16 mouse cellular contexts compared by ENCODE assay signal in genomic region chr16:95929700-95930435, GRCm38 (mm10).
DNase-seq lines count a peak whose midpoint lies in the region; ATAC-seq and TF ChIP-seq lines count a peak whose summit lies in the region.
"Had no signal": no experiment of that assay in that cellular context is flagged by ENCODE, and none has a peak within 500 bp of the region (broad histone marks: within the 10 kb centered on the region; RNA-seq: fewer than 3 reads in every experiment).

No protein-coding gene starts in this region.

- H3K9ac ChIP-seq in intestine, embryonic 15.5 days: no peak overlapping the region
- no peak overlapping the region for H3K9ac ChIP-seq in intestine, postnatal 0 days (ENCODE audit: low read depth, low read length)
- no peak overlapping the region for H3K9ac ChIP-seq in intestine, embryonic 16.5 days (ENCODE audit: low read depth, low read length)
- H3K9ac ChIP-seq in stomach, postnatal 0 days (ENCODE audit: low read length): no peak overlapping the region
- H3K9ac ChIP-seq: hindbrain, embryonic 15.5 days; limb, embryonic 15.5 days; neural tube, embryonic 12.5 days had no signal

- H3K27ac ChIP-seq in intestine, embryonic 15.5 days: peak overlapping the region; percentile 82
- no peak overlapping the region for H3K27ac ChIP-seq in intestine, postnatal 0 days (ENCODE audit: low read depth, low read length)
- H3K27ac ChIP-seq in intestine, embryonic 16.5 days (ENCODE audit: low read length): peak overlapping the region; percentile 60; the same call in 1 of the 2 replicates
- peak overlapping the region; percentile 77; the same call in 1 of the 2 replicates for H3K27ac ChIP-seq in stomach, postnatal 0 days (replicated peaks)
- H3K27ac ChIP-seq: hindbrain, embryonic 15.5 days; limb, embryonic 15.5 days; neural tube, embryonic 12.5 days had no signal

- 65% methylated on average over 14 of the region's 14 CpGs for WGBS in intestine, embryonic 15.5 days
- WGBS in intestine, postnatal 0 days: 69% methylated on average over 14 of the region's 14 CpGs
- 63% methylated on average over 14 of the region's 14 CpGs for WGBS in intestine, embryonic 16.5 days
- WGBS in stomach, postnatal 0 days: 65% methylated on average over 14 of the region's 14 CpGs

- H3K4me1 ChIP-seq in intestine, embryonic 15.5 days (replicated peaks): peaks cover 14% of the 10 kb centered on the region
- H3K4me1 ChIP-seq in intestine, postnatal 0 days (replicated peaks; ENCODE audit: control insufficient read depth, insufficient read depth, low read length): peaks cover 19% of the 10 kb centered on the region; the same call in 1 of the 2 replicates
- peaks cover 17% of the 10 kb centered on the region for H3K4me1 ChIP-seq in intestine, embryonic 16.5 days (ENCODE audit: control insufficient read depth, insufficient read depth, low read length)
- no peaks in the 10 kb centered on the region; the same call in 1 of the 2 replicates for H3K4me1 ChIP-seq in stomach, postnatal 0 days (replicated peaks; ENCODE audit: control insufficient read depth, insufficient read depth)
- H3K4me1 ChIP-seq: hindbrain, embryonic 15.5 days; neural tube, embryonic 12.5 days had no signal

- DNase-seq in stomach, postnatal 0 days (ENCODE audit: low spot score): no peak
- no peak for DNase-seq in urinary bladder, postnatal 36 days (ENCODE audit: low spot score in 2 of 2)
- DNase-seq: adrenal gland, adult 2 months; cerebellum, adult 9-10 months; gastrocnemius, postnatal 10 days; spleen, adult 18-20 months had no signal

- H3K4me3 ChIP-seq in intestine, embryonic 15.5 days (replicated peaks): no peak overlapping the region
- H3K4me3 ChIP-seq in intestine, postnatal 0 days (ENCODE audit: low read depth, low read length): no peak overlapping the region
- no peak overlapping the region for H3K4me3 ChIP-seq in intestine, embryonic 16.5 days (ENCODE audit: low read length)
- no peak overlapping the region for H3K4me3 ChIP-seq in stomach, postnatal 0 days (ENCODE audit: low read depth, low read length)
- H3K4me3 ChIP-seq: erythroblast, embryonic 14.5 days; hindbrain, embryonic 15.5 days; limb, embryonic 15.5 days; neural tube, embryonic 12.5 days had no signal

- no peaks in the 10 kb centered on the region for H3K9me3 ChIP-seq in intestine, embryonic 15.5 days
- H3K9me3 ChIP-seq in intestine, postnatal 0 days (ENCODE audit: control insufficient read depth): no peaks in the 10 kb centered on the region
- H3K9me3 ChIP-seq in intestine, embryonic 16.5 days (ENCODE audit: control insufficient read depth, low read length): no peaks in the 10 kb centered on the region
- H3K9me3 ChIP-seq in stomach, postnatal 0 days (ENCODE audit: control insufficient read depth, low read length): no peaks in the 10 kb centered on the region
- H3K9me3 ChIP-seq: hindbrain, embryonic 15.5 days; limb, embryonic 15.5 days; neural tube, embryonic 12.5 days had no signal

- no peak for TF ChIP-seq EP300 in stomach, postnatal 0 days (optimal IDR thresholded peaks at IDR 0.05)

- no peak overlapping the region for H3K4me2 ChIP-seq in intestine, embryonic 15.5 days (replicated peaks)
- H3K4me2 ChIP-seq in intestine, postnatal 0 days (replicated peaks; ENCODE audit: low read depth): no peak overlapping the region
- no peak overlapping the region for H3K4me2 ChIP-seq in intestine, embryonic 16.5 days (ENCODE audit: low read depth, low read length)
- H3K4me2 ChIP-seq in stomach, postnatal 0 days (replicated peaks; ENCODE audit: low read depth): no peak overlapping the region
- H3K4me2 ChIP-seq: hindbrain, embryonic 15.5 days; limb, embryonic 15.5 days; neural tube, embryonic 12.5 days had no signal

- H3K36me3 ChIP-seq in intestine, embryonic 15.5 days: no peaks in the 10 kb centered on the region
- no peaks in the 10 kb centered on the region for H3K36me3 ChIP-seq in intestine, postnatal 0 days (ENCODE audit: control insufficient read depth, insufficient read depth)
- H3K36me3 ChIP-seq in intestine, embryonic 16.5 days (ENCODE audit: control insufficient read depth, insufficient read depth, low read length): no peaks in the 10 kb centered on the region
- no peaks in the 10 kb centered on the region for H3K36me3 ChIP-seq in stomach, postnatal 0 days (ENCODE audit: control insufficient read depth, insufficient read depth, low read length)
- H3K36me3 ChIP-seq: hindbrain, embryonic 15.5 days; limb, embryonic 15.5 days; neural tube, embryonic 12.5 days had no signal

- ATAC-seq in intestine, embryonic 15.5 days: no peak; the same call in 1 of the 2 replicates
- no peak for ATAC-seq in intestine, postnatal 0 days
- ATAC-seq in CD4-positive, CD25-positive, alpha-beta regulatory T cell, adult 4 months: peak; percentile 60
- no peak for ATAC-seq in intestine, embryonic 16.5 days
- no peak for ATAC-seq in stomach, postnatal 0 days (ENCODE audit: low FRiP score, low TSS enrichment)
- ATAC-seq in megakaryocyte-erythroid progenitor cell, adult 5-6 weeks (replicated peaks; ENCODE audit: low FRiP score, low TSS enrichment, poor library complexity, severe bottlenecking): no peak
- ATAC-seq in activated CD4-positive, CD25-positive, alpha-beta regulatory T cell, adult 4 months: no peak

- no peak for TF ChIP-seq CTCF in intestine, postnatal 0 days (IDR thresholded peaks at IDR 0.05; ENCODE audit: low read depth)
- TF ChIP-seq CTCF in stomach, postnatal 0 days (IDR thresholded peaks at IDR 0.05; ENCODE audit: low read depth): no peak

- H3K27me3 ChIP-seq in intestine, embryonic 15.5 days (replicated peaks): no peaks in the 10 kb centered on the region
- H3K27me3 ChIP-seq in intestine, postnatal 0 days (replicated peaks; ENCODE audit: control insufficient read depth, insufficient read depth, low read length): no peaks in the 10 kb centered on the region
- no peaks in the 10 kb centered on the region for H3K27me3 ChIP-seq in intestine, embryonic 16.5 days (replicated peaks; ENCODE audit: control insufficient read depth, insufficient read depth, low read length)
- H3K27me3 ChIP-seq in stomach, postnatal 0 days (ENCODE audit: control insufficient read depth, insufficient read depth, low read length): no peaks in the 10 kb centered on the region
- H3K27me3 ChIP-seq: hindbrain, embryonic 15.5 days; limb, embryonic 15.5 days; neural tube, embryonic 12.5 days had no signal
